Mouse (Mus musculus) heart, embryonic 13.5 days (tissue): ENCODE results near the gene Atp1a4. TPM values are rescaled to one million over a fixed set of nuclear protein-coding genes. Genes with fewer than 3 reads are reported as not detected.
"Not testable (repeated sequence)": the region's sequence is repeated elsewhere in the genome, so short reads cannot be mapped to it uniquely, and the experiment has no call there.

ENCODE experiments used
- ATAC-seq: fragments of 200-750 bp; cut with Nextera tagmentation; 2 replicates; pipeline ENCODE4 v1.8.0; 2017; ENCODE audit warnings: moderate TSS enrichment; ENCODE audit not compliant: insufficient number of reproducible peaks, low FRiP score, low TSS enrichment; ENCODE audit errors: extremely low read depth
- H3K27ac ChIP-seq: fragments of 300-500 bp; sonication (generic); replicated peaks from 2 replicates; pipeline ENCODE4 v1.5.1; 2015; ENCODE audit warnings: moderate library complexity, mild to moderate bottlenecking, inconsistent platforms
- H3K27me3 ChIP-seq: fragments of 300-500 bp; sonication (generic); replicated peaks from 2 replicates; pipeline ENCODE4 v1.6.1; 2015; ENCODE audit warnings: mild to moderate bottlenecking, inconsistent platforms
- H3K36me3 ChIP-seq: fragments of 300-500 bp; sonication (generic); 2 replicates; pipeline ENCODE4 v1.6.1; 2015; ENCODE audit warnings: mild to moderate bottlenecking, inconsistent platforms
- H3K4me1 ChIP-seq: fragments of 300-500 bp; sonication (generic); 2 replicates; pipeline ENCODE4 v1.6.1; 2015; ENCODE audit warnings: inconsistent platforms
- H3K4me2 ChIP-seq: fragments of 300-500 bp; sonication (generic); 2 replicates; pipeline ENCODE4 v1.6.1; 2015; ENCODE audit warnings: inconsistent platforms, mild to moderate bottlenecking, moderate library complexity
- H3K4me3 ChIP-seq: fragments of 300-500 bp; sonication (generic); 2 replicates; pipeline ENCODE4 v1.5.1; 2015; ENCODE audit warnings: moderate library complexity, mild to moderate bottlenecking, inconsistent platforms
- H3K9ac ChIP-seq: fragments of 300-500 bp; sonication (generic); 2 replicates; pipeline ENCODE4 v1.6.1; 2015; ENCODE audit warnings: inconsistent platforms, mild to moderate bottlenecking, moderate library complexity
- H3K9me3 ChIP-seq: fragments of 300-500 bp; sonication (generic); 2 replicates; pipeline ENCODE4 v1.6.1; 2016; ENCODE audit warnings: inconsistent platforms
- WGBS: fragments of 180-500 bp; shearing (Covaris S2); methylation state at CpG from one replicate; pipeline ENCODE4 v1.1.7; 2015; ENCODE audit warnings: mixed read lengths; 5-methylcytosine and 5-hydroxymethylcytosine counted together
- polyA plus RNA-seq: library from polyadenylated mRNA; unstranded; fragments of >200 nt; fragmentation: Nextera tagmentation; extraction: Ambion mirVana; gene quantifications from 2 replicates; pipeline ENCODE4 v1.2.1, GENCODE M21; 2015

Atp1a4 gene
- polyA plus RNA-seq, 1 experiment from 2014 or later, result 0.21 TPM

DNA sequence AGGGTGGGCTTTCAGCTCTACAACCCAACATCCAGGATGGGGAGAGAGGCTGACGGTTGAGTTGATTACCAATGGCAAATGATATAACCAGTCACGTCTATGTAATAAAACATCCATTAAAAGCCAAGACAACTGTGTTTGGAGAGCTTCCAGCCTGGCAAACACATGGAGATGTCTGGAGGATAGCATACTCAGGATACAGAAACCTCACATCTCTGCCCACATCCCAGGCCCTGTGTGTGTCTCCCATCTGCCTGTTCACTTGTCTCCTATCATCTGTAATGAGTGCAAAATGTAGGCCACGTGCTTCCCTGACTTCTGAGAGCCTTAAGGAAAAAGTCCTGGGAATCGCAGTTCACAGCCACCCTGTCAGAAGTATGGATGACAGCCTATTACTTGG, 11.0 kb downstream of the Atp1a4 start:
- Histone ChIP-seq H3K4me2 (no peak overlapping the region), H3K4me3 (no peak overlapping the region), H3K27me3 (peaks cover 19% of the 10 kb centered on the region; the same call in 1 of the 2 replicates), H3K36me3 (no peaks in the 10 kb centered on the region), H3K4me1 (peaks cover 30% of the 10 kb centered on the region), H3K27ac (no peak overlapping the region), H3K9me3 (0 out of 2 replicates have a peak, but pooled peaks cover 3% of the 10 kb centered on the region), H3K9ac (no peak overlapping the region)
- WGBS, result 61% methylated on average over 4 of the region's 4 CpGs
- no peak for ATAC-seq

DNA sequence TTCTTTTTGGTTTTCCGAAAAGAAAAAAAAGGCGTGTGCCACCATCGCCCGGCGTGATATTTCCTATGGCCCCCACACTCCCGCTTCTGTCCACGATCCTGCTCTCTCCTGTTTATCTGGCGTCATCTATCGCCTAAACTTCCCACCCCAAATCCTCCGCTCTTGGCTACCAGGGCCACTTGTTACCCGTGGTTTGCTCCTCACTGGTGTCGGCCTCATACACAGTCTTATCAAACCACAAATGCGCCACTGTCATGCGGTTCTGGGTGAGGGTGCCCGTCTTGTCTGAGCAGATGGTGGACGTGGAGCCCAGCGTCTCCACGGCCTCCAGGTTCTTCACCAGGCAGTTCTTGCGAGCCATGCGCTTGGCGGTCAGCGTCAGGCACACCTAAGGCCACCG, 13.6 kb downstream of the Atp1a4 start:
- not testable (repeated sequence) for H3K27ac ChIP-seq, H3K36me3 ChIP-seq, H3K9me3 ChIP-seq, ATAC-seq
- Histone ChIP-seq H3K4me1 (peaks cover 41% of the 10 kb centered on the region), H3K27me3 (peaks cover 19% of the 10 kb centered on the region; the same call in 1 of the 2 replicates), H3K4me2 (peak overlapping the region; percentile 58), H3K9ac (peak overlapping the region; percentile 61), H3K4me3 (peak overlapping the region; percentile 34)
- WGBS, result 32% methylated on average over 23 of the region's 23 CpGs

DNA sequence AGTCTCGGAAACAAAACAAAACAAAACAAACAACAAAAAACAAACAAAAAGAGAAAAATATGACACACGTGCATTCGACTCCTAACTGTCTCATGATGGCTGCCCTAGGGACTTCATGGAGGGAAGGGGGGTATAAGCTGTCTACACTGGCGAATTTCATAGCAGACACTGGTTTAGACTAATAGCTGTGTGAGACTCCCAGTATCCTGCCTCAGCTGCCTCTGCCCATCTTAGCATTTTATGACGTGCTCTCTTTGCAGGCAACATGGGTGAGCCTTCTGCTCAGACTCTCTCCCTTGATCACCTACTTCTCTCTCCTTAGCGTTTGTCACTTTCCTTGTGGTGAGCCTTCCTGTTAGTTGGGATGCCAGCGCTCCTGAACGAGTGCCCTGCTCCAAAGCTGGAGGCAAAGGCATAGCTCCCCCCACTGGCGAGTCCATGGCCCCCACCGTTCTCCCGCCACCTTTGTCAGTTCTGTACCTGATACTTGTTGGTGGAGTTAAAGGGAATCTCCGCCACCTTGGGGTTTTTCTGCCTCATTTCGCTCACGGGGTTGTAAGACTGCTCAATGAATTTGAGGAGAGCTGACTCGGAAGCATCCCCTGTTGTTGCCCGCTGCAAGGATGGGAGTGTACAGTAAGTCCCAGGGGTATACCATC, 14.5 kb downstream of the Atp1a4 start:
- H3K9ac ChIP-seq, result peak overlapping the region; percentile 60; the same call in 1 of the 2 replicates
- no peak; the same call in 1 of the 2 replicates for ATAC-seq
- peaks cover 19% of the 10 kb centered on the region; the same call in 1 of the 2 replicates for H3K27me3 ChIP-seq
- peak overlapping the region; percentile 93 for H3K27ac ChIP-seq
- 22% methylated on average over 16 of the region's 16 CpGs for WGBS
- peak overlapping the region; percentile 34 for H3K4me3 ChIP-seq
- 0 out of 2 replicates have a peak, but pooled peaks cover 3% of the 10 kb centered on the region for H3K9me3 ChIP-seq
- H3K36me3 ChIP-seq, result no peaks in the 10 kb centered on the region
- peak overlapping the region; percentile 58 for H3K4me2 ChIP-seq
- H3K4me1 ChIP-seq, result peaks cover 41% of the 10 kb centered on the region

DNA sequence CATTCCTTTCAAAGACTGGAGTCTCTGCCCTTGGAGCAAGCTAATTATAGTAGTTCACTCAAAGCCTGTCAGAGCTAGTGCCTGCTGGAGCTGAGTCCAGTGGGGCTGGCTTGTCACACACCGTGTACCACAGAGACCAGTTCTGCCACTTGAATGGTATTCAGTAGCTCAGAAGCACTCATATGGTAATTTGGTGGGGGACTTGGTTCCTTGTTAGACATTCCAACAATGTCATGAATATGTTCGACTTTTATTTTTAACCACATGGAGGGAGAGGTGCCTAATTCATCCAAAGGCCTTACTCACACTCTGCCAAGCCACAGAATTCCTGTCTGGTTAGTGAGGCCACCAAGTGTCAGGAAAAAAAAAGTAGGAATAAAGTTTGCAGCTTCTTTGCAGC, 15.8 kb downstream of the Atp1a4 start:
- peaks cover 19% of the 10 kb centered on the region; the same call in 1 of the 2 replicates for H3K27me3 ChIP-seq
- WGBS, result 30% methylated on average over 2 of the region's 2 CpGs
- no peak overlapping the region for H3K4me3 ChIP-seq
- peak overlapping the region; percentile 38; the same call in 1 of the 2 replicates for H3K9ac ChIP-seq
- peak; percentile 53; the same call in 1 of the 2 replicates for ATAC-seq
- peak overlapping the region; percentile 93 for H3K27ac ChIP-seq
- peaks cover 38% of the 10 kb centered on the region for H3K4me1 ChIP-seq
- H3K4me2 ChIP-seq, result peak overlapping the region; percentile 7; the same call in 1 of the 2 replicates
- H3K9me3 ChIP-seq, result 0 out of 2 replicates have a peak, but pooled peaks cover 3% of the 10 kb centered on the region
- no peaks in the 10 kb centered on the region for H3K36me3 ChIP-seq

DNA sequence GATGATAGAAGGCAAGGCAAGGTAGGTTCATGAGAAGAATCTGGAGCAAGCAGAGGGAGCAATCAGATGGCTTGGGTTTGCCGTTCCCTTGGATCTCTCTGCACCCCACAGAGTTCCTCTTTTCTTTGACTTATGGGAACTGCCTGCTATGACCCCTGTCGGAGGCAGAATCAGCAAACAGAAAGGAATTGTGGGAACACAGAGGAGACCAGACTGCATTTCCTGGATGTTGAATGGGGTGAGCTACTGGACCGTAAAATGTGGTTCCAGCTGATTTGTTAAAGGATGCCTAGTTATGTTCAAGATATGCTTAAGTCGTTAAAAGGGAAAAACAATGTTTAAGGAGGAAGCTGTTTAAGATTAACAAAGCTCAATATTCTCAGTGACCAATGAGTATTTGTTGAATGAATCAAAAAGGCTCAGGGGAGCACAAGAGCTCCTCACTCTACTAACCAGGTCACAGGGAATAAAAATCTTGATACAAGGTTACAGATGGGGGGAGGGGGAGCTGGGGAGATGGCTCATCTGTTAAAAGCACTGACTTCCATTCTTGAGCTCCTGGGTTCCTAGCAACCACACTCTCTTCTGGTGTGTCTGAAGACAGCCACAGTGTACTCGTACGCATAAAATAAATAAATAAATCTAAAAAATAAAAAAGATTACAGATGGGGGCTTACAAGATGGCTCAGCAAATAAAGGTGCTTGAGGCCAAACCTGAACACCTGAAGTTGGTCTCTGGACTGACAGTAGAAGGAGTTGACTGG, 17.1 kb downstream of the Atp1a4 start:
- peaks cover 36% of the 10 kb centered on the region for H3K4me1 ChIP-seq
- H3K27ac ChIP-seq, result peak overlapping the region; percentile 93

DNA sequence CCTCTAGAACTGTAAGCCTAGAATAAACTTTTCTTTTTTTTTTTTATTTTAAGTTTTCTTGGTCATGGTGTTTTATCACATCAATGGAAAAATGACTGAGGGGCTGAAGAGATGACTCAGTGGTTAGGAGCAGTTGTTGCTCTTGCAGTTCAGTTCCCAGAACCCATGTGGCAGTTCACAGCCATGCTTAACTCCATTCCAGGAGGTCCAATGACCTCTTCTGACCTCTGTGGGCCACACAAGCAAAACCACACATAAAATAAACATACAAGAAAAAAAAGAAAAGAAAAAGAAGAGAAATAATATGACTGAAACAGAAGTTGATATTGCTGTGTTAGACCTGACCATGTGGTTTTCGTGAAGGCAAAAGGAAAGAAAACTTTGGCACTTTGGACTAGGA, 29.0 kb downstream of the Atp1a4 start:
- no peak overlapping the region for H3K27ac ChIP-seq
- H3K9ac ChIP-seq, result no peak overlapping the region
- H3K27me3 ChIP-seq, result no peaks in the 10 kb centered on the region
- H3K4me2 ChIP-seq, result no peak overlapping the region
- no peaks in the 10 kb centered on the region for H3K36me3 ChIP-seq
- 80% methylated on average over 1 of the region's 1 CpGs for WGBS
- H3K4me3 ChIP-seq, result no peak overlapping the region
- H3K9me3 ChIP-seq, result no peaks in the 10 kb centered on the region
- peaks cover 19% of the 10 kb centered on the region for H3K4me1 ChIP-seq
- ATAC-seq, result no peak

More for the DNA sequence above, 17.1 kb downstream of the Atp1a4 start:
- Histone ChIP-seq H3K36me3 (no peaks in the 10 kb centered on the region), H3K9ac (no peak overlapping the region), H3K9me3 (0 out of 2 replicates have a peak, but pooled peaks cover 3% of the 10 kb centered on the region), H3K4me3 (no peak overlapping the region), H3K4me2 (no peak overlapping the region), H3K27me3 (peaks cover 14% of the 10 kb centered on the region; the same call in 1 of the 2 replicates)
- WGBS, result 68% methylated on average over 6 of the region's 6 CpGs
- no peak for ATAC-seq

DNA sequence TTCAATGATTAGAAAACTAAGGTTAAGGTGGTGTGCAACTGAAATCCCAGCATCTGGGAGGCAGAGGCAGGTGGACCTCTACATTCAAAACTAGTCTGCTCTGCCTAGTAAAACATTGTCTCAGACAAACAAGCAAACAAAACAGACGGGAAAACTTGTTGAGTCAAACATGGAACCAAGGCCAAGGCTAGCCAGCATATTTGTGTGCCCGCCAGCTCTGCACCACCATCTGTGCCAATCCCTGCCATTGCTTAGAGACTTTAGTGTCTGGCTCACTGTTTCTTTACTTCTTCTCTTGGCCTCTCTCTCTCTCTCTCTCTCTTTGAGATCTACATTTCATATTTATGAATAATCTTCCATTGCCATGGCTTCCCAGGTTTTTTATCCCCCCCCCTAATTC, 30.0 kb downstream of the Atp1a4 start:
- Histone ChIP-seq H3K4me1 (peaks cover 26% of the 10 kb centered on the region), H3K9ac (no peak overlapping the region), H3K36me3 (no peaks in the 10 kb centered on the region), H3K27ac (no peak overlapping the region), H3K9me3 (no peaks in the 10 kb centered on the region), H3K27me3 (no peaks in the 10 kb centered on the region), H3K4me2 (no peak overlapping the region), H3K4me3 (no peak overlapping the region)
- ATAC-seq, result no peak
- WGBS, result 76% methylated on average over 2 of the region's 2 CpGs

DNA sequence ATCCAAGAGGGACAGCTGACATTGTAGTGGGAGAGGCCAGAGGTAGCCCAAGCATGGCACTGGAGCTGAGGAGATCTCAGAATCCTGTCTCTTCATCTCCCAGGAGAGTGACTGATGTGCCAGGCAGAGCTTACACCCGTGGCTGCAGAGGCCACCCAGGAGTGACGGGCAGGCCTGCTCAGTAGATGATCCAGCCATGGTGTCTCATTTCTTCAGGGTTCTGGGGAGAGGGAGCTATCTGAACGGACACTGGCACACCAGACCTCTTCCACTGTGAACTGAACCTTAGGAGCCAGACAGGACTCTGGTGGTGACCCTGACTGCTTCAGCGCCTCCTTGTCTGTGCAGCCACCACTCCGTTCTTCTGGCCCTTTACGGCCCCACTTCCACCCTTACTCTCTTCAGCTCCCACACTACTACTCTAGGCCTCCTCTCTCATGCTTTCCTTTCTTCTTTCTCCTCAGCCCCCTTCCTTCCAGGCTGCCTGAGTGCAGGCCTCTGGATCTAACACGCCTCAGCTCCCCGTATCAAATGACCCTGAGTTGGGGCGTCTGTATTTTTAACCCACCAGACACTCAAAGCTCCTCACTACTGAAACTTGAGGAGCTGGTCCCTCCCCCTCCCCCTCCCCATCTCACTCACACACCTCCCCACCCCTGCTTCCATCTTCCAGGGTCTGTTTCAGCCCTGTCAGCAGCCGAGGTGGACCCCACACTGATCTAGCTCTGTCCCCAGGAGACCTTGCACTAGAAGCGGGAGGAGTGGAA, 36.7 kb downstream of the Atp1a4 start:
- peak overlapping the region; percentile 90 for H3K27ac ChIP-seq
- no peak overlapping the region for H3K4me2 ChIP-seq
- no peaks in the 10 kb centered on the region for H3K27me3 ChIP-seq
- peak overlapping the region; percentile 15 for H3K9ac ChIP-seq
- ATAC-seq, result no peak
- H3K4me1 ChIP-seq, result peaks cover 74% of the 10 kb centered on the region
- 29% methylated on average over 11 of the region's 11 CpGs for WGBS
- no peaks in the 10 kb centered on the region for H3K36me3 ChIP-seq
- H3K9me3 ChIP-seq, result no peaks in the 10 kb centered on the region
- H3K4me3 ChIP-seq, result no peak overlapping the region

DNA sequence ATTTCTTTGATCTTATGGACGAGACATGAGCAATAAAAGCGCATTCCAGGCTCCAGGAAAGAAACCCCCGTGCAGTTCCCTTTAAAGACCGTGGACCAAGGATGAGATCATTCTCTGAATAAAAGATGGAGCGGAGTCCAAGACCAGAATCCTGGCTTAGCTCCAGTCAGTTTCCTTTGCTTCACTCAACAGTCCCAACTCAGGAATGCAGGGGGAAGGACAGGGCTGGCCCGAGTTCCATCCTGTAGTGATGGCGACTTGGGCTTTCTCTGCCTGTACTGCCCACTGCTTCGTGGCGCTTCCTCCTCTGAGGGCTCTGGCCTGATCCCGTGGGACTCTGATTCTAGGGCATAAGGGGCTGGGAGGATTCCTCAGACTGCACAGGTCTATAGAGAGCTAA, 37.8 kb downstream of the Atp1a4 start:
- no peak overlapping the region for H3K4me3 ChIP-seq
- no peaks in the 10 kb centered on the region for H3K27me3 ChIP-seq
- H3K36me3 ChIP-seq, result no peaks in the 10 kb centered on the region
- H3K27ac ChIP-seq, result peak overlapping the region; percentile 90
- H3K4me1 ChIP-seq, result peaks cover 80% of the 10 kb centered on the region
- 23% methylated on average over 10 of the region's 10 CpGs for WGBS
- no peak overlapping the region for H3K9ac ChIP-seq
- H3K9me3 ChIP-seq, result no peaks in the 10 kb centered on the region
- ATAC-seq, result peak; percentile 55; the same call in 1 of the 2 replicates
- H3K4me2 ChIP-seq, result peak overlapping the region; percentile 55

DNA sequence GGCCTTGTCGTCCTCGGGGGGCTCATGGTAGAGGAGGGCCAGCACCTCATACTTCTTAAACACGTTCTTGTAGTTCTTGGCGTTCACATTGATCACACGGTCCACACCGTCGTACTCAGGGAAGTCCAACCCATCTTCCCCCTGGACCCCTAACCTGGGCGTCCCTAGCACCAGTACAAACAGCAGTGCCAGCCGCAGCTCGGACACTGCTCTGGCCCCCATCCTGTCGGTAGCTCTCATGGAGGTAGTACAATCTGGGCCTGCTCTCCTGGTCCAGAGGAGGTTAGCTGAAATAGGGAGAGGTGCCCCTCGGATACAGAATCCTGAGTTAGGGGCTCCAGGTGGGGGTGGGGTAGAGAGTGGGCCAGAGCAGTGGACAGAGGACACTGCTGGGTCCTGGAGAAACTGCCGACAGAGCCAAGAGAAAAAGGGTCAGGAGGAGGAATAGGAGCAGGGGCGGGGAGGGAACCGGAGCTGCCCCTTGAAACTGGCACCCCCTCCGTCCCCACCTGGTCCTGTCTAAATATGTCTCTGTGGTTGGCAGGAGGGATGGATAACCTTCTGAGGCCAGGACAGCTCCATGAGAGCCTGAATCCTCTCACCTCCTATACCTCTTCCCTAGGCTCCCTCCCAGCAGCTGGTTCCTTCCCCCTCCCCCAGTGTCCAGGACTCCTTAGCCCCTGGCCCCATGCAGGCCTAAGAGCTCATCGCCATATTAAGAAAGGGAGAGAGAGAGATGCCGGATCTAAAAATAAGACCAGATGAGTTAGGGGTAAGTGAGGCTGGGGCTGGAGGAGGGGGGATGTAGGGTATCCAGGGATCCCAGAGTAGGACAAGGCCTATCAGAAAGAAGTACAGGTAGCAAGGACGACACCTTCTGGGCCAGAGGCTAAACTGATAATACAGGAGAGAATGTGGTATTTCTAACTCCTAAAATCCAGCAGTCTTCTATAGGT, 38.5 kb downstream of the Atp1a4 start, which contains the start of gene Casq1:
Gene Casq1, minus strand, starts transcription at position 418 of the 956 bp plus-strand sequence.
- Histone ChIP-seq H3K4me2 (peak within 1 kb of the TSS; percentile 55), H3K9me3 (no peaks in the 10 kb centered on the region), H3K36me3 (no peaks in the 10 kb centered on the region), H3K4me1 (peaks cover 86% of the 10 kb centered on the region), H3K27me3 (no peaks in the 10 kb centered on the region), H3K9ac (peak within 1 kb of the TSS; percentile 77), H3K27ac (peak within 1 kb of the TSS; percentile 90), H3K4me3 (peak within 1 kb of the TSS; percentile 32)
- WGBS, result 52% methylated on average over 19 of the region's 19 CpGs
- ATAC-seq, result peak; percentile 22; the same call in 1 of the 2 replicates
